Mouse (Mus musculus): ENCODE data around the gene Gpr146.

DNA sequence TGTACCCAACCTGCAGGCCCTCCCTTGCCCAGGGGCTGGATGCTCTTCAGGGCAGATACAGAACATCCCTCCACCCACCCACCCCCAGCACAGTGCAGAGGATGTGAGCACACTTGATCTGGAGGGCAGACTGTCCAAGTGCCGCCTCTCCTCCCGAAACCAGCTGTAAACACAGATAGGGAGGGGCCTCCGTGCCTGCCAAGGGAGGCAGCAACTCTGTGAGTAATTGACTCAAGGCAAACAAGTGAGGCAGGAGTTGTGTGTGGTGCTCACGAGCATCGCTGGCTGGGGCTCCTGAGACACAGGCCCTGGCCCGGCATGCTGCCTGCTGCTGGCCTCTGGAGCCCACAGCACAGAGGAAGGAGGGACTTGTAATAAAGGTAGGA lies 12.2 kb downstream of the Gpr146 start:
- TF ChIP-seq CTCF (IDR thresholded peaks at IDR 0.05; ENCODE audit: extremely low read depth, insufficient read depth, low read length) (no peak), POLR2A (IDR thresholded peaks at IDR 0.05; ENCODE audit: extremely low read depth, insufficient read depth, low read length) (peak; percentile 16; the same call in 1 of the 2 replicates)

All from cortical plate, adult 2 months (tissue).